Mouse (Mus musculus) limb, embryonic 11.5 days (tissue): ENCODE data around the gene Knl1. TPM values are rescaled to one million over a fixed set of nuclear protein-coding genes. Genes with fewer than 3 reads are reported as not detected.
A peak's percentile ranks its signal among the peaks of the same experiment; 100 is the strongest.

ENCODE experiments used
- ATAC-seq: fragments of 200-750 bp; cut with Nextera tagmentation; 2 replicates; pipeline ENCODE4 v1.8.0; 2017; ENCODE audit warnings: low read depth; ENCODE audit not compliant: insufficient number of reproducible peaks, low FRiP score, low TSS enrichment
- DNase-seq: peaks from one replicate; pipeline ENCODE4 v3.0.0-alpha.2; 2015; ENCODE audit warnings: low spot score
- H3K27ac ChIP-seq: fragments of 300-500 bp; sonication (generic); replicated peaks from 2 replicates; pipeline ENCODE4 v1.5.1; 2014; ENCODE audit warnings: low read depth, mild to moderate bottlenecking, low read length
- H3K27me3 ChIP-seq: fragments of 300-500 bp; sonication (generic); 2 replicates; pipeline ENCODE4 v1.6.1; 2014; ENCODE audit warnings: mild to moderate bottlenecking, low read length, mixed read lengths; ENCODE audit not compliant: control insufficient read depth, insufficient read depth
- H3K36me3 ChIP-seq: fragments of 300-500 bp; sonication (generic); 2 replicates; pipeline ENCODE4 v1.6.1; 2014; ENCODE audit warnings: mild to moderate bottlenecking, low read length, moderate library complexity, mixed read lengths; ENCODE audit not compliant: control insufficient read depth, insufficient read depth
- H3K4me1 ChIP-seq: fragments of 300-500 bp; sonication (generic); 2 replicates; pipeline ENCODE4 v1.6.1; 2014; ENCODE audit warnings: low read length, mixed read lengths; ENCODE audit not compliant: control insufficient read depth, insufficient read depth
- H3K4me2 ChIP-seq: fragments of 300-500 bp; sonication (generic); 2 replicates; pipeline ENCODE4 v1.6.1; 2014; ENCODE audit warnings: low read depth, mild to moderate bottlenecking, moderate library complexity; ENCODE audit not compliant: severe bottlenecking
- H3K4me3 ChIP-seq: fragments of 300-500 bp; sonication (generic); 2 replicates; pipeline ENCODE4 v1.5.1; 2014; ENCODE audit warnings: low read depth, low read length
- H3K9ac ChIP-seq: fragments of 300-500 bp; sonication (generic); 2 replicates; pipeline ENCODE4 v1.6.1; 2014; ENCODE audit warnings: mild to moderate bottlenecking, low read length
- H3K9me3 ChIP-seq: fragments of 300-500 bp; sonication (generic); 2 replicates; pipeline ENCODE4 v1.6.1; 2016; ENCODE audit warnings: low read length; ENCODE audit not compliant: control insufficient read depth
- WGBS: fragments of 180-500 bp; shearing (Covaris S2); extraction: QIAGEN DNeasy Blood & Tissue Kit; methylation state at CpG from one replicate; pipeline ENCODE4 v1.1.7; 2014; 5-methylcytosine and 5-hydroxymethylcytosine counted together
- polyA plus RNA-seq: library from polyadenylated mRNA; unstranded; fragments of >200 nt; fragmentation: Nextera tagmentation; extraction: Ambion mirVana; gene quantifications from 2 replicates; pipeline ENCODE4 v1.2.1, GENCODE M21; 2014

Knl1 gene
- polyA plus RNA-seq, 1 experiment from 2014 or later: 40.4 TPM

- Histone ChIP-seq H3K27me3 (no peaks in the 10 kb centered on the region), H3K4me3 (peak overlapping the region; percentile 86), H3K4me1 (no peaks in the 10 kb centered on the region), H3K27ac (no peak overlapping the region; the same call in 1 of the 2 replicates), H3K9ac (peak overlapping the region; percentile 75), H3K9me3 (no peaks in the 10 kb centered on the region), H3K36me3 (peaks cover 2% of the 10 kb centered on the region; the same call in 1 of the 2 replicates), H3K4me2 (peak overlapping the region; percentile 94)
- WGBS: 17% methylated on average over 20 of the region's 20 CpGs
- ATAC-seq (no peak), DNase-seq (no peak)
These were observed 66.4 kb downstream of the Knl1 start for GRCm38 (mm10) chr2:119113121-119113925.

- no peaks in the 10 kb centered on the region for H3K27me3 ChIP-seq
- H3K36me3 ChIP-seq: peaks cover 22% of the 10 kb centered on the region
- 92% methylated on average over 5 of the region's 5 CpGs for WGBS
- no peak overlapping the region for H3K9ac ChIP-seq
- no peaks in the 10 kb centered on the region for H3K4me1 ChIP-seq
- H3K4me2 ChIP-seq: no peak overlapping the region
- ATAC-seq (no peak), DNase-seq (no peak)
- no peaks in the 10 kb centered on the region for H3K9me3 ChIP-seq
- no peak overlapping the region for H3K4me3 ChIP-seq
- H3K27ac ChIP-seq: no peak overlapping the region
These were observed 89.5 kb downstream of the Knl1 start for GRCm38 (mm10) chr2:119136346-119136898.

- no peak overlapping the region for H3K27ac ChIP-seq
- H3K36me3 ChIP-seq: peaks cover 37% of the 10 kb centered on the region
- WGBS: 83% methylated on average over 2 of the region's 2 CpGs
- H3K4me2 ChIP-seq: no peak overlapping the region
- H3K9me3 ChIP-seq: no peaks in the 10 kb centered on the region
- H3K4me3 ChIP-seq: no peak overlapping the region
- no peaks in the 10 kb centered on the region for H3K4me1 ChIP-seq
- no peaks in the 10 kb centered on the region for H3K27me3 ChIP-seq
- DNase-seq (no peak), ATAC-seq (no peak)
- H3K9ac ChIP-seq: no peak overlapping the region
These were observed 98.3 kb downstream of the Knl1 start for GRCm38 (mm10) chr2:119145199-119145598.

GRCm38 (mm10) chr2:119146435-119146834, 99.5 kb downstream of the Knl1 start:
- H3K4me3 ChIP-seq: no peak overlapping the region
- no peak overlapping the region for H3K27ac ChIP-seq
- WGBS: 91% methylated on average over 6 of the region's 6 CpGs
- H3K27me3 ChIP-seq: no peaks in the 10 kb centered on the region
- DNase-seq (no peak), ATAC-seq (no peak)
- H3K4me1 ChIP-seq: no peaks in the 10 kb centered on the region
- H3K9me3 ChIP-seq: no peaks in the 10 kb centered on the region
- no peak overlapping the region for H3K4me2 ChIP-seq
- peaks cover 37% of the 10 kb centered on the region for H3K36me3 ChIP-seq
- no peak overlapping the region for H3K9ac ChIP-seq

GRCm38 (mm10) chr2:119147160-119147678, 100.3 kb downstream of the Knl1 start:
- Histone ChIP-seq H3K9ac (no peak overlapping the region), H3K27me3 (no peaks in the 10 kb centered on the region), H3K36me3 (peaks cover 37% of the 10 kb centered on the region), H3K4me1 (no peaks in the 10 kb centered on the region), H3K9me3 (no peaks in the 10 kb centered on the region), H3K4me3 (no peak overlapping the region), H3K27ac (no peak overlapping the region), H3K4me2 (no peak overlapping the region)
- ATAC-seq: no peak
- DNase-seq: no peak
- 89% methylated on average over 22 of the region's 22 CpGs for WGBS

- no peak for ATAC-seq
- Histone ChIP-seq H3K27ac (no peak overlapping the region), H3K27me3 (no peaks in the 10 kb centered on the region), H3K9me3 (no peaks in the 10 kb centered on the region), H3K4me3 (no peak overlapping the region), H3K4me2 (no peak overlapping the region), H3K9ac (no peak overlapping the region), H3K4me1 (no peaks in the 10 kb centered on the region), H3K36me3 (peaks cover 35% of the 10 kb centered on the region)
- 90% methylated on average over 8 of the region's 8 CpGs for WGBS
- no peak for DNase-seq
These were observed 100.9 kb downstream of the Knl1 start for GRCm38 (mm10) chr2:119147775-119148174.

GRCm38 (mm10) chr2:119152255-119152654, 105.3 kb downstream of the Knl1 start:
- Histone ChIP-seq H3K4me1 (peaks cover 4% of the 10 kb centered on the region; the same call in 1 of the 2 replicates), H3K9me3 (no peaks in the 10 kb centered on the region), H3K9ac (no peak overlapping the region), H3K27me3 (no peaks in the 10 kb centered on the region), H3K27ac (no peak overlapping the region), H3K36me3 (peaks cover 12% of the 10 kb centered on the region), H3K4me2 (no peak overlapping the region), H3K4me3 (no peak overlapping the region)
- WGBS: 88% methylated on average over 6 of the region's 6 CpGs
- no peak for ATAC-seq
- no peak for DNase-seq

- ATAC-seq: no peak
- 76% methylated on average over 2 of the region's 2 CpGs for WGBS
These were observed 107.8 kb downstream of the Knl1 start for GRCm38 (mm10) chr2:119154683-119155082.

More at GRCm38 (mm10) chr2:119154683-119155082, 107.8 kb downstream of the Knl1 start:
- Histone ChIP-seq H3K9ac (no peak overlapping the region), H3K4me1 (peaks cover 4% of the 10 kb centered on the region; the same call in 1 of the 2 replicates), H3K27ac (no peak overlapping the region), H3K9me3 (no peaks in the 10 kb centered on the region), H3K4me2 (no peak overlapping the region), H3K4me3 (no peak overlapping the region), H3K27me3 (no peaks in the 10 kb centered on the region), H3K36me3 (peaks cover 8% of the 10 kb centered on the region; the same call in 1 of the 2 replicates)
- DNase-seq: no peak
